Comparison of ENCODE assay signal across 22 mouse cellular contexts in the genomic region with DNA sequence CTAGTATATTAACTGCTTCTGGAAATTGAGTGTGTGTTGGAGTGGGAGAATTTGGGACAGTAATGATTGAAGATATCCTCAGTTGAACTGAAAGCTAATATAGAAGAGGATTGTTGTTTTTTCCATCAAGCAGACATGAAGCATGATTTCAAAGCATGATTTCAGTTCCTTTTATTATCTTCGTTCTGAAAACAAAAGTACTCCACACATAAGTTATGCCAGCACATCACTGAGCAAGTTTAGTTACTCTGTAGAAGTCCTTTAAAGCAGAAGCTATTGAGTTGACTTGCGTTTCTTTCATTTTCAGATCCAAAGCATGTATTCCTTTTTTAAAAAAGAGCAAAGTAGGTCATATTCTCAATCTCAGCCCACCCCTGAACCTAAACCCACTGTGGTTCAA.
"Had no signal": no experiment of that assay in that cellular context is flagged by ENCODE, and none has a peak within 500 bp of the region (broad histone marks: within the 10 kb centered on the region; RNA-seq: fewer than 3 reads in every experiment).

No protein-coding gene starts in this region.

- DNase-seq: lung, adult 18-20 months; lung, embryonic 14.5 days; lung, postnatal 10 days; lung, postnatal 4 days; midbrain, embryonic 14.5 days; retina, postnatal 1 day; right cerebral cortex, adult 18-20 months; right cerebral cortex, postnatal 25 days; right cerebral cortex, postnatal 4 days; spleen, adult 18-20 months; thymus, adult 2 months; thymus, postnatal 25 days had no signal

- H3K36me3 ChIP-seq: midbrain, embryonic 10.5 days; midbrain, embryonic 12.5 days; stomach, embryonic 15.5 days had no signal

- H3K9ac ChIP-seq: liver, embryonic 12.5 days; liver, embryonic 14.5 days; lung, embryonic 14.5 days; midbrain, embryonic 12.5 days; neural tube, embryonic 13.5 days; neural tube, embryonic 15.5 days; stomach, embryonic 15.5 days had no signal

- H3K27ac ChIP-seq: liver, embryonic 12.5 days; liver, embryonic 14.5 days; midbrain, embryonic 10.5 days; midbrain, embryonic 12.5 days; neural tube, embryonic 13.5 days; neural tube, embryonic 15.5 days; stomach, embryonic 15.5 days; stomach, postnatal 0 days had no signal

- ATAC-seq: liver, embryonic 12.5 days; midbrain, embryonic 16.5 days had no signal

- H3K4me2 ChIP-seq: liver, embryonic 12.5 days; lung, embryonic 14.5 days; midbrain, embryonic 12.5 days; neural tube, embryonic 13.5 days; neural tube, embryonic 15.5 days; stomach, embryonic 15.5 days had no signal

- H3K9me3 ChIP-seq: liver, embryonic 12.5 days; midbrain, embryonic 10.5 days; midbrain, embryonic 12.5 days; neural tube, embryonic 13.5 days; neural tube, embryonic 15.5 days; stomach, embryonic 15.5 days had no signal

- H3K4me3 ChIP-seq: liver, embryonic 12.5 days; midbrain, embryonic 10.5 days; midbrain, embryonic 12.5 days; myocyte; neural tube, embryonic 13.5 days; neural tube, embryonic 15.5 days; stomach, embryonic 15.5 days had no signal

- H3K27me3 ChIP-seq: liver, embryonic 12.5 days; midbrain, embryonic 12.5 days; neural tube, embryonic 13.5 days; neural tube, embryonic 15.5 days; stomach, embryonic 15.5 days had no signal

- H3K4me1 ChIP-seq: midbrain, embryonic 10.5 days; midbrain, embryonic 12.5 days; neural tube, embryonic 13.5 days; neural tube, embryonic 15.5 days; stomach, embryonic 15.5 days had no signal
